Mouse (Mus musculus) thymus, postnatal 36 days (tissue): Measurements from ENCODE around the gene Map1s.
"Not testable (repeated sequence)": the region's sequence is repeated elsewhere in the genome, so short reads cannot be mapped to it uniquely, and the experiment has no call there.

ENCODE experiments used
- DNase-seq, 2 experiments: peaks; one replicate each; pipeline ENCODE4 v3.0.0; 2022; ENCODE audit warnings: mixed read lengths in 2 of 2

Gene Map1s

GRCm38 (mm10) chr8:70879500-70879899, 26.2 kb upstream of the Map1s start:
- no peak for DNase-seq

GRCm38 (mm10) chr8:70880126-70880525, 25.6 kb upstream of the Map1s start:
- no peak for DNase-seq

- DNase-seq: no peak
These were observed 25.2 kb upstream of the Map1s start for GRCm38 (mm10) chr8:70880546-70880945.

- no peak for DNase-seq
These were observed 21.5 kb upstream of the Map1s start for GRCm38 (mm10) chr8:70884186-70884585.

GRCm38 (mm10) chr8:70884683-70885082, 21.0 kb upstream of the Map1s start:
- no peak for DNase-seq

- DNase-seq: no peak
These were observed 20.1 kb upstream of the Map1s start for GRCm38 (mm10) chr8:70885612-70886011.

- DNase-seq: peak; percentile 26 to 46
These were observed 18.1 kb upstream of the Map1s start for GRCm38 (mm10) chr8:70887669-70888068.

GRCm38 (mm10) chr8:70890656-70891055, 15.1 kb upstream of the Map1s start:
- no peak for DNase-seq

- DNase-seq: peak in 1 of 2 experiments; percentile 49
These were observed 14.4 kb upstream of the Map1s start for GRCm38 (mm10) chr8:70891356-70891755.

- peak in 1 of 2 experiments; percentile 25 for DNase-seq
These were observed 13.5 kb upstream of the Map1s start, which contains the start of gene Slc5a5 for GRCm38 (mm10) chr8:70892022-70892895. Gene Slc5a5, minus strand, starts transcription at chr8:70892757.

- no peak for DNase-seq
These were observed 12.7 kb upstream of the Map1s start for GRCm38 (mm10) chr8:70892896-70893655.

GRCm38 (mm10) chr8:70893656-70894384, 11.9 kb upstream of the Map1s start:
- DNase-seq: peak; percentile 73 to 76

- no peak for DNase-seq
These were observed 11.4 kb upstream of the Map1s start for GRCm38 (mm10) chr8:70894385-70894720.

GRCm38 (mm10) chr8:70894771-70895545, 10.8 kb upstream of the Map1s start:
- DNase-seq: peak in 1 of 2 experiments; percentile 3

GRCm38 (mm10) chr8:70895571-70896259, 10.0 kb upstream of the Map1s start:
- not testable (repeated sequence) for DNase-seq

GRCm38 (mm10) chr8:70896316-70897020, 9.3 kb upstream of the Map1s start:
- no peak for DNase-seq

GRCm38 (mm10) chr8:70897021-70897680, 8.6 kb upstream of the Map1s start, which contains the start of gene Rpl18a:
Gene Rpl18a, minus strand, starts transcription at chr8:70897412.
- peak; percentile 90 to 95 for DNase-seq

- peak; percentile 83 to 86 for DNase-seq
These were observed 7.9 kb upstream of the Map1s start for GRCm38 (mm10) chr8:70897681-70898413.

- no peak for DNase-seq
These were observed 7.0 kb upstream of the Map1s start for GRCm38 (mm10) chr8:70898661-70899198.
